Mouse (Mus musculus): Measurements from ENCODE around the gene Tmem119.

GRCm38 (mm10) chr5:113815041-113815389 is 14.7 kb upstream of the Tmem119 start:
- TF ChIP-seq CTCF (IDR thresholded peaks at IDR 0.05; ENCODE audit: borderline replicate concordance, extremely low read depth, insufficient read depth, insufficient read length) (no peak), POLR2A (IDR thresholded peaks at IDR 0.05; ENCODE audit: borderline replicate concordance, extremely low read depth, insufficient read depth, insufficient read length, poor library complexity, severe bottlenecking) (no peak)

All from brain, embryonic 14.5 days (tissue).